Mouse (Mus musculus): ENCODE measurements around the gene Vmn1r33. TPM values are rescaled to one million over a fixed set of nuclear protein-coding genes. Genes with fewer than 3 reads are reported as not detected.

The Vmn1r33 gene
- polyA plus RNA-seq (2017; shearing (Covaris generic)), result 0.11 TPM

DNA sequence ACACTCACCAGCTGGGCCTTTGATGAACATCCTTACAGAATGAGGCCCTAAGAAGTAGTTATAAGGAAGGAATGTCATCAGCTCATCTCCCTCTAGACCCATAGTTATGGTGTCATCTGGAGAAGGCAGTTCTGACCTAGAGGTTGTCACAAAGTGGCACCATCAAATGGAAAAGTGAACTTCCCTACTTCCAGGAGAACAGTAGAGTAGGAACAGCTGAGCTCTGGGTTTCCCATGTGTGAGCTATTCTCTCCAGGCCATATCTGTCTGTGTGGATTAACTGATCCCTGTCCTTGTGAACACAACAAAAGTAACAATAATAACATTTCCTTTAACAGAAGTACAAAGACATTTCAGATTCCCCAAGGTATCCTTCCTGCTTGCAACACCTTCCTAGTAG is at the start of gene Vmn1r33:
Gene Vmn1r33, minus strand, starts transcription at position 101 of the 400 bp plus-strand sequence.

DNA sequence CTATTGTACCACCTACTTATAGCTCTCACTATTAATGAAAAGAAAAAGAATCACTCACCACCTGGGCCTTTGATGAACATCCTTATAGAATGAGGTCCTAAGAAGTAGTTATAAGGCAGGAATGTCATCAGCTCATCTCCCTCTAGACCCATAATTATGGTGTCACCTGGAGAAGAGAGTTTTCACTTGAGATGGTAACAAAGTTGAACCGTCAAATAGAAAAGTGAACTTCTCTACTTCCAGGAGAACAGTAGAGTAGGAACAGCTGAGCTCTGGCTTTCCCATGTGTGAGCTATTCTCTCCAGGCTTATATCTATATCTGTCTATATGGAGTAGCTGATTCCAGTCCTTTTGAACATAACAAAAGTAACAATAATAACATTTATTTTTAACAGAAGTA is 25.7 kb upstream of the Vmn1r33 start, which contains the start of gene Vmn1r34:
Gene Vmn1r34, minus strand, starts transcription at position 101 of the 400 bp plus-strand sequence.

Other genes starting within 250 kb of the Vmn1r33 start
- gene Mad2l1, start 82.9 kb downstream of the Vmn1r33 start, polyA plus RNA-seq (2017; shearing (Covaris generic)), result 19.2 TPM
- gene Vmn1r32, start 58.2 kb downstream of the Vmn1r33 start, polyA plus RNA-seq (2017; shearing (Covaris generic)), result not detected
- not detected for gene Vmn1r34, start 25.6 kb upstream of the Vmn1r33 start, polyA plus RNA-seq (2017; shearing (Covaris generic))
- gene Vmn1r35, start 67.6 kb upstream of the Vmn1r33 start, polyA plus RNA-seq (2017; shearing (Covaris generic)), result not detected
- not detected for gene Vmn1r36, start 100.9 kb upstream of the Vmn1r33 start, polyA plus RNA-seq (2017; shearing (Covaris generic))
- not detected for gene Vmn1r37, start 111.1 kb upstream of the Vmn1r33 start, polyA plus RNA-seq (2017; shearing (Covaris generic))
- 0.08 TPM for gene Vmn1r38, start 164.3 kb upstream of the Vmn1r33 start, polyA plus RNA-seq (2017; shearing (Covaris generic))
- gene Vmn1r39, start 192.3 kb upstream of the Vmn1r33 start, polyA plus RNA-seq (2017; shearing (Covaris generic)), result not detected